ENCODE assay signal across 20 mouse cellular contexts in the genomic region with DNA sequence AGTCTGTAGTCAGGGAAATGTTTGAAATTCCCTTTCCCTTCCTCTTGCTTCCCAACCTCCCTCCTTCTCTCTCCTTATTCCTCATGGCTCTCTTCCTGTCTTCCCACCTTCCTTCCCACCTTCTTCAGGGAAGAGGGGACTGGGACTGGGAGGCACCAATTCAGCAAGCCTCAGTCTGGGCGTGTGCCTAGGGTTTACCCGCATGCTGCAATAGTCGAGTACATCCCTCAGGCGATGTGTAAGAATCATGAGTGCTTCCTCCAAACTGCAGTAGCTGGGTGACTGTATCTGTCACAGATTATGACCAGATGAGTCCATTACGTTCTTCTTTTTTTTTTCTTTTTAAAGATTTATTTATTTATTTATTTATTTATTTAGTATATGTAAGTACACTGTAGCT. TPM values are rescaled to one million over a fixed set of nuclear protein-coding genes. Genes with fewer than 3 reads are reported as not detected.
DNase-seq lines count a peak whose midpoint lies in the region; ATAC-seq and TF ChIP-seq lines count a peak whose summit lies in the region.
"Had no signal": no experiment of that assay in that cellular context is flagged by ENCODE, and none has a peak within 500 bp of the region (broad histone marks: within the 10 kb centered on the region; RNA-seq: fewer than 3 reads in every experiment).

No protein-coding gene starts in this region.

- H3K36me3 ChIP-seq in liver, embryonic 13.5 days: no peaks in the 10 kb centered on the region
- no peaks in the 10 kb centered on the region; the same call in 1 of the 2 replicates for H3K36me3 ChIP-seq in liver, embryonic 11.5 days (ENCODE audit: control insufficient read depth, insufficient read depth, low read length)
- H3K36me3 ChIP-seq in CH12.LX (replicated peaks in 1 of 2; ENCODE audit: control insufficient read depth in 1 of 2, insufficient read depth in 1 of 2, low read length in 1 of 2): no peaks in the 10 kb centered on the region
- H3K36me3 ChIP-seq in liver, embryonic 14.5 days (replicated peaks; ENCODE audit: control insufficient read depth, insufficient read depth, low read depth): no peaks in the 10 kb centered on the region
- H3K36me3 ChIP-seq: embryonic facial prominence, embryonic 10.5 days had no signal

- no peak for TF ChIP-seq RAD21 in CH12.LX (IDR thresholded peaks at IDR 0.05; ENCODE audit: low read depth, low read length)

- ATAC-seq in liver, embryonic 13.5 days (ENCODE audit: low read depth): no peak
- ATAC-seq in liver, embryonic 11.5 days (replicated peaks; ENCODE audit: low FRiP score): no peak
- no peak for ATAC-seq in liver, embryonic 14.5 days (ENCODE audit: insufficient read depth)
- ATAC-seq in monocyte, adult 5-6 weeks (replicated peaks; ENCODE audit: insufficient number of reproducible peaks, low FRiP score, low TSS enrichment, poor library complexity, severe bottlenecking): peak; percentile 56
- ATAC-seq: forebrain, postnatal 0 days; Patski had no signal

- H3K9ac ChIP-seq in liver, embryonic 13.5 days: no peak overlapping the region
- H3K9ac ChIP-seq in liver, embryonic 11.5 days (ENCODE audit: low read depth, low read length): no peak overlapping the region
- H3K9ac ChIP-seq in CH12.LX (ENCODE audit: insufficient read depth, low read depth): peak overlapping the region; percentile 29; the same call in 1 of the 2 replicates
- H3K9ac ChIP-seq in liver, embryonic 14.5 days (replicated peaks): no peak overlapping the region
- H3K9ac ChIP-seq: forebrain, postnatal 0 days; hindbrain, embryonic 14.5 days had no signal

- DNase-seq in liver, embryonic 13.5 days: no peak
- no peak for DNase-seq in liver, embryonic 11.5 days (ENCODE audit: low spot score)
- DNase-seq in CH12.LX (ENCODE audit: extremely low read depth): no peak
- DNase-seq in liver, embryonic 14.5 days (ENCODE audit: low read depth in 3 of 3, low spot score in 3 of 3): no peak
- DNase-seq in spleen, postnatal 4 days (ENCODE audit: low spot score in 2 of 2): no peak
- DNase-seq in thymus, postnatal 0 days (ENCODE audit: low spot score): no peak
- DNase-seq: cerebellum, adult 11 months; cerebellum, postnatal 36 days; forebrain, postnatal 0 days; gastrocnemius, adult 2 months; heart, postnatal 10 days; kidney, adult 11 months; layer of hippocampus, postnatal 36 days; lung, postnatal 14 days had no signal

- dilution Hi-C loops in CH12.LX (cut with MboI; ENCODE audit: extremely low pct_ligation_motif_present, extremely low pct_unique_long_range_greater_than_20kb, low sequenced_read_pairs): no loop called here

- H3K27me3 ChIP-seq in liver, embryonic 13.5 days: no peaks in the 10 kb centered on the region
- H3K27me3 ChIP-seq in liver, embryonic 11.5 days (replicated peaks; ENCODE audit: control insufficient read depth, insufficient read depth, low read length): no peaks in the 10 kb centered on the region
- no peaks in the 10 kb centered on the region for H3K27me3 ChIP-seq in CH12.LX (replicated peaks)
- no peaks in the 10 kb centered on the region for H3K27me3 ChIP-seq in liver, embryonic 14.5 days (ENCODE audit: control insufficient read depth, insufficient read depth, low read length)
- H3K27me3 ChIP-seq: Patski had no signal

- no peaks in the 10 kb centered on the region for H3K79me2 ChIP-seq in CH12.LX (replicated peaks; ENCODE audit: control insufficient read depth, extremely low read depth, insufficient read depth, poor library complexity, severe bottlenecking)

- H3K4me3 ChIP-seq in liver, embryonic 13.5 days (replicated peaks): no peak overlapping the region
- no peak overlapping the region for H3K4me3 ChIP-seq in liver, embryonic 11.5 days (ENCODE audit: low read depth, low read length)
- H3K4me3 ChIP-seq in CH12.LX (replicated peaks in 1 of 3; ENCODE audit: low read depth in 2 of 3, low read length in 2 of 3, poor library complexity in 1 of 3): no peak overlapping the region
- H3K4me3 ChIP-seq in liver, embryonic 14.5 days (ENCODE audit: insufficient read depth in 1 of 2, low read depth in 2 of 2, low read length in 2 of 2): no peak overlapping the region
- H3K4me3 ChIP-seq: embryonic facial prominence, embryonic 10.5 days; erythroblast, embryonic 14.5 days; gastrocnemius, adult 2 months had no signal

- 60% methylated on average over 5 of the region's 5 CpGs for WGBS in liver, embryonic 13.5 days (ENCODE audit: insufficient replicate concordance)
- WGBS in liver, embryonic 11.5 days: 70% methylated on average over 5 of the region's 5 CpGs
- WGBS in liver, embryonic 14.5 days (ENCODE audit: insufficient replicate concordance): 51% methylated on average over 5 of the region's 5 CpGs

- no peak overlapping the region for H3K27ac ChIP-seq in liver, embryonic 13.5 days
- H3K27ac ChIP-seq in liver, embryonic 11.5 days (ENCODE audit: low read depth, low read length): no peak overlapping the region
- no peak overlapping the region for H3K27ac ChIP-seq in CH12.LX (ENCODE audit: insufficient read depth, low read depth)
- H3K27ac ChIP-seq in liver, embryonic 14.5 days: no peak overlapping the region
- H3K27ac ChIP-seq: gastrocnemius, adult 2 months; hindbrain, embryonic 14.5 days; stomach, postnatal 0 days had no signal

- H3K4me1 ChIP-seq in liver, embryonic 13.5 days (replicated peaks): peaks cover 79% of the 10 kb centered on the region
- peaks cover 52% of the 10 kb centered on the region for H3K4me1 ChIP-seq in liver, embryonic 11.5 days (replicated peaks; ENCODE audit: control insufficient read depth, insufficient read depth, low read length)
- H3K4me1 ChIP-seq in CH12.LX (ENCODE audit: control insufficient read depth in 1 of 2, insufficient read depth in 2 of 2): peaks cover 7 to 47% of the 10 kb centered on the region in 2 experiments
- H3K4me1 ChIP-seq in liver, embryonic 14.5 days (replicated peaks; ENCODE audit: control insufficient read depth in 2 of 2, insufficient read depth in 2 of 2, low read length in 1 of 2): peaks cover 10 to 56% of the 10 kb centered on the region in 2 experiments

- no peak for TF ChIP-seq CTCF in CH12.LX (conservative IDR thresholded peaks at IDR 0.05 in 1 of 2, IDR thresholded peaks at IDR 0.05 in 1 of 2; ENCODE audit: low read depth in 2 of 2, low read length in 2 of 2)
- no peak for TF ChIP-seq CTCF in liver, embryonic 14.5 days (IDR thresholded peaks at IDR 0.05; ENCODE audit: low read depth)

- H3K4me2 ChIP-seq in liver, embryonic 13.5 days: peak overlapping the region; percentile 55; the same call in 1 of the 2 replicates
- no peak overlapping the region for H3K4me2 ChIP-seq in liver, embryonic 11.5 days
- peak overlapping the region; percentile 100; the same call in 1 of the 2 replicates for H3K4me2 ChIP-seq in CH12.LX (ENCODE audit: insufficient read depth, low read depth, poor library complexity, severe bottlenecking)
- H3K4me2 ChIP-seq in liver, embryonic 14.5 days (ENCODE audit: low read depth): peak overlapping the region; percentile 63; the same call in 1 of the 2 replicates
- H3K4me2 ChIP-seq: hindbrain, embryonic 14.5 days had no signal

- no peaks in the 10 kb centered on the region for H3K9me3 ChIP-seq in liver, embryonic 13.5 days (replicated peaks)
- H3K9me3 ChIP-seq in liver, embryonic 11.5 days (ENCODE audit: control insufficient read depth, low read length): no peaks in the 10 kb centered on the region
- H3K9me3 ChIP-seq in CH12.LX (replicated peaks; ENCODE audit: low read length): peaks cover 5% of the 10 kb centered on the region
- H3K9me3 ChIP-seq in liver, embryonic 14.5 days (ENCODE audit: control insufficient read depth, low read length): no peaks in the 10 kb centered on the region
- H3K9me3 ChIP-seq: embryonic facial prominence, embryonic 10.5 days had no signal

- TF ChIP-seq POLR2A in CH12.LX (IDR thresholded peaks at IDR 0.05; ENCODE audit: low read depth, low read length): no peak

- no peak for TF ChIP-seq EP300 in CH12.LX (IDR thresholded peaks at IDR 0.05; ENCODE audit: low read length)
- no peak for TF ChIP-seq EP300 in liver, embryonic 14.5 days (IDR thresholded peaks at IDR 0.05; ENCODE audit: low read depth)

- in situ Hi-C loops in CH12.LX (cut with MboI; ENCODE audit: low pct_ligation_motif_present, low pct_unique_long_range_greater_than_20kb, low sequenced_read_pairs): no loop called here

TF ChIP-seq in CH12.LX, 34 proteins besides CTCF, POLR2A, EP300 and RAD21 (continues in another document):
- TF ChIP-seq POLR2AphosphoS2 (IDR thresholded peaks at IDR 0.05; ENCODE audit: low read depth, low read length): no peak
- no peak for TF ChIP-seq TBP (conservative IDR thresholded peaks at IDR 0.05; ENCODE audit: low read depth, low read length)
- no peak for TF ChIP-seq JUND (conservative IDR thresholded peaks at IDR 0.05; ENCODE audit: low read depth, low read length)
- no peak for TF ChIP-seq IRF4 (IDR thresholded peaks at IDR 0.05; ENCODE audit: low read depth, low read length)
- TF ChIP-seq UBTF (IDR thresholded peaks at IDR 0.05; ENCODE audit: low read depth, low read length): no peak
- TF ChIP-seq ELF1 (IDR thresholded peaks at IDR 0.05; ENCODE audit: low read depth, low read length): no peak
- TF ChIP-seq ZMIZ1 (IDR thresholded peaks at IDR 0.05; ENCODE audit: low read depth, low read length): no peak
- no peak for TF ChIP-seq TCF12 (IDR thresholded peaks at IDR 0.05; ENCODE audit: low read depth, low read length)
- TF ChIP-seq USF2 (conservative IDR thresholded peaks at IDR 0.05; ENCODE audit: low read depth, low read length): no peak

RNA-seq across cellular contexts. Expression of a gene that starts 32.8 kb away (rescaled TPM):
- 60.8 and 67.3 TPM in 2 replicates for polyA plus RNA-seq in liver, embryonic 13.5 days (2015; fragmentation: Nextera tagmentation; extraction: Ambion mirVana)
- polyA plus RNA-seq in liver, embryonic 11.5 days (2014; fragmentation: Nextera tagmentation; extraction: Ambion mirVana): 109 and 113 TPM in 2 replicates
- total RNA-seq in CH12.LX (2012; rRNA removed) (42.6 and 51.4 TPM in 2 replicates), CH12.LX (2014; rRNA removed) (77.7 and 82.4 TPM in 2 replicates)
- polyA plus RNA-seq in CH12.LX (2012; ENCODE audit: insufficient read length, low read depth): 82.8 and 85.2 TPM in 2 replicates
- 16.9 and 22.6 TPM in 2 replicates for polyA plus RNA-seq in liver, embryonic 14.5 days (2012; rRNA removed)
- polyA plus RNA-seq in liver, embryonic 14.5 days (2014; fragmentation: Nextera tagmentation; extraction: Ambion mirVana): 57.7 and 63.5 TPM in 2 replicates
- total RNA-seq in monocyte, adult 5-6 weeks (2017): 37.7 to 62.2 TPM (median 46.2 TPM) in 3 replicates
- 108 and 112 TPM in 2 replicates for polyA plus RNA-seq in thymus, postnatal 0 days (2015; fragmentation: Nextera tagmentation; extraction: Ambion mirVana)

RNA-seq across cellular contexts. Expression of a gene that starts 45.3 kb away (rescaled TPM):
- 5.8 and 7.5 TPM in 2 replicates for polyA plus RNA-seq in liver, embryonic 13.5 days (2015; fragmentation: Nextera tagmentation; extraction: Ambion mirVana)
- polyA plus RNA-seq in liver, embryonic 11.5 days (2014; fragmentation: Nextera tagmentation; extraction: Ambion mirVana): 16.8 and 16.9 TPM in 2 replicates
- total RNA-seq in CH12.LX (2012; rRNA removed): 12.0 and 15.2 TPM in 2 replicates
- 19.5 and 21.7 TPM in 2 replicates for total RNA-seq in CH12.LX (2014; rRNA removed)
- polyA plus RNA-seq in CH12.LX (2012; ENCODE audit: insufficient read length, low read depth): 12.2 and 12.4 TPM in 2 replicates
- polyA plus RNA-seq in liver, embryonic 14.5 days (2012; rRNA removed): 2.3 and 4.0 TPM in 2 replicates
- 5.8 and 6.7 TPM in 2 replicates for polyA plus RNA-seq in liver, embryonic 14.5 days (2014; fragmentation: Nextera tagmentation; extraction: Ambion mirVana)
- 16.0 to 25.4 TPM (median 16.5 TPM) in 3 replicates for total RNA-seq in monocyte, adult 5-6 weeks (2017)
- 7.3 and 8.8 TPM in 2 replicates for polyA plus RNA-seq in thymus, postnatal 0 days (2015; fragmentation: Nextera tagmentation; extraction: Ambion mirVana)
